Mouse (Mus musculus) left cerebral cortex, postnatal 10 days (tissue): ENCODE measurements around the gene Ndufb4. TPM values are rescaled to one million over a fixed set of nuclear protein-coding genes. Genes with fewer than 3 reads are reported as not detected.

Experiments
- DNase-seq, 2 experiments: peaks; one replicate each; pipeline ENCODE4 v3.0.0; 2021 to 2022; ENCODE audit warnings: low spot score in 2 of 2, mixed read lengths in 1 of 2; ENCODE audit errors: extremely low spot score in 1 of 2
- intact Hi-C: fragments of 180-260 bp; cut with DNase I; formaldehyde crosslinking; loops from one replicate; pipeline ENCODE4 v1.15.1; 2025
- total RNA-seq, 2 experiments: library from RNA; stranded (reverse); gene quantifications; 2 replicates each; pipeline ENCODE4 v1.2.3; 2021

Ndufb4 gene
- total RNA-seq, 2 experiments from 2014 or later, result 72.5 to 73.8 TPM

DNA sequence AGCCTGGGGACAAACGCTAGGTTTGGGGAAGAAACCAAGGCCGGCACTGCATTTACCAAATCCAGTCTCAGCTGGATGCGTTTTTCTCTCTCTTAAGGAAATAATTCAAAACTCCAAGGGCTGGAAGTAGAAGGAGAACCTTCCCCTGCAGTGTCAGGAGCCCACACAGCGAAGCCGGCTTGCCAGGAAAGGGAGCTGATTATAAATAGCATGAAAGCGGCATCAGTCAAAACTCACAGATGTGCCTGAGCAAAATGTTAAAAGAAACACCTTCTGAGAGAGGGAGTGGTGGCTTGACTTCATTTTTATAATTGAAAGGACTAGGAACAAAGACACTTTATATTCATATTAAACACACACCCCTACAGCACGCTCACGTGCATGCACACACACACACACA is 43.9 kb downstream of the Ndufb4 start:
- DNase-seq, result no peak
- intact Hi-C loops, result no loop called here

DNA sequence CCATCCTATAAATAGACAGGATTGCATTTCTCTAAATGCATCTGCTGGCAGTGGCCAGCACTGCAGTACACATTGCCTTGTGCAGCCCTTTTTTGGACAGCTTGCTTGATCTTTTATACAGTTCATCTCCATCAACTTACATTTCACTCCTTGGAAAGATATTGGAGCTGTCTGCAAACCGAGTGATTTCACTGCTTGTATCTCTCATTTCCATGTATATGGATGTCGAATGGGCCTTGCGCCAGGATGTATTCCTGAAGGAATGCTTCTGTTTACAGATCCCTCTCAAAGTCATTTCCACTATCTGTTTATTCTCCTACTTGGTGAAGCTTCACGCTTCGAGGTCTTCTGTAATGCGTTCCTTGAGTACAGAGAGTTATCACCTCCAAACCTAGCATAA is 50.0 kb downstream of the Ndufb4 start:
- no peak for DNase-seq
- intact Hi-C loops, result no loop called here

DNA sequence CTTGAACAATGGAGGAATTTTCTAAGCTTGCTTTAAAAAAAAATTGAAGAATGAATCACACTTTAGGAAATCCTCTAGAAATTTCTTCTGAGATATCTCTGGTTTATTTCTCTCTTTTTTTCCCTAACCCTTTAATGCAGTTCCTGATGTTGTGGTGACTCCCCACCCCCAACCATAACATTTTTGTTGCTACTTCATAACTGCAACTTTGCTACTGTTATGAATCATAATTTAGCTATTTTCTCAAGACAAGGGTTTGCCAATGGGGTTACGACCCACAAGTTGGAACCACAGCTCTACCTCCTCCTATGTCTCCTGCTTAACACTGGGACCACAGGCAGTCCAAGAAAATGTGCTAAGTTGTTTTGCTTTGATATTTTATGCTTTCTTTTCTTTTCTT is 50.8 kb downstream of the Ndufb4 start:
- intact Hi-C loops, result no loop called here
- no peak for DNase-seq

DNA sequence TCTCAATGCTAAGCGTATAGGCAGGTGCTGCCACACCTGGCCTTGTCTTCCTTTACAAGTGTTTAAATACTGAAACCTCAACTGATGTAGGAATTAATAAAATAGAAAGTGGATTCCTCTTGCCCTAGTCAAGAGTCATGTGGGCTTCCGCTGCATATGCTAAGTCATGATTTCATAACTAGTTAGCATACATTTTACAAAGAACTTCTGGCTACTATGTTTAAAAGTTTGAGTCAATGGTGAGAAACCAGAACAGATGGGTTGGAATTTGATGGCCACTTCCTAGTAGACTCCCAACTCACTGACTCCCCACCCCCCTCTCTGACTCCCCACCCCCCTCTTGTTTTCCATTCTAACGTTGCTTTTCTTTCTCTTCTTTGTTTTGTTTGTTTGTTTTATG is 54.9 kb downstream of the Ndufb4 start:
- DNase-seq, result no peak
- intact Hi-C loops, result no loop called here

DNA sequence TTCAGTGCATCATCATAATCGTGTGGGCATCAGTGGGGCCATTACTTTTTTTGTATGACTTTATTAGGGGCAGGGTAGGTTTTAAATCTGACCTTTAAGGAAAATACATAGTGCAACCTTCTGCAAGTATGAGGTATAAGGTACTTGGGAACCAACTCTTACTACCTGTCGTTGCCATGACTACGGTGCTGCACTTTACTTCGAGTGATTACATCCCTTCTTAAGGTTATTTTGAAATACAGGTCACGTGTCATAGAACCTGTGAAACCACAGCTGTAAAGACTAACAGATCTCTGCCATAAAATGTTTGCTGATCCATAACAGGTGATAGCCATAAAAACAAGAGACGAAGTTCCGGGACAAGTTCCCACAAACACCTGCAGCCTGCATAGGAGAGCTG is 55.8 kb downstream of the Ndufb4 start:
- DNase-seq, result no peak
- intact Hi-C loops, result no loop called here

DNA sequence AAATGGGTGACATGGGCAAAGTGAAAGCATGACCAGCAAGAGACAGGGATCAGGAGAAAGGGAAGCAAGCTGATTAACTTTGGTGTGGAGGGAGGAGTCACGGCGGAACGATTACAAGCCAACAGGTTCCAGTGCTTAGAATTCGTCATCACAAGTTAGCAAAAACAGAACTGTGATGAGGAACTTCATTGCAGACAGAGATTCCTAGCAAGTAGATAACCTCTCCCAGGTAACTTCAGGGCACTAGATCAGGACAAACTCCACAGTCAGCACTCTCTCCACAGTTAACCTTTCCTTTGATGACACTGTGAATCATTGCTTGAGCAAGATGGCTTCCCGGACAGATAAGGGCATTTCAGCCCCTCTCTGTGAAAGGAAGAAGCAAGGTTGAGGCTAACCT is 56.8 kb downstream of the Ndufb4 start:
- intact Hi-C loops, result no loop called here

More for the DNA sequence above, 56.8 kb downstream of the Ndufb4 start:
- no peak for DNase-seq

Other genes starting within 250 kb of the Ndufb4 start
- 10 to 100 TPM; 18.3 to 19.6 TPM for gene Gtf2e1, start 114.7 kb downstream of the Ndufb4 start, total RNA-seq
- gene Rabl3, start 114.6 kb downstream of the Ndufb4 start, total RNA-seq, result 1 to 10 TPM; 8.8 to 9.4 TPM
- gene Hgd, start 74.3 kb downstream of the Ndufb4 start, total RNA-seq, result not detected
- 10 to 100 TPM; 67.0 to 71.9 TPM for gene Fstl1, start 122.4 kb upstream of the Ndufb4 start, total RNA-seq
- under 1 TPM in 1 of 2 experiments, not detected in 1; 0.32 TPM for gene Gm36028, start 206.7 kb upstream of the Ndufb4 start, total RNA-seq
- gene Lrrc58, start 213.9 kb upstream of the Ndufb4 start, total RNA-seq, result 100 to 1,000 TPM; 101 to 114 TPM